Mouse (Mus musculus) kidney, postnatal 0 days (tissue): Measurements from ENCODE around the gene Pid1. TPM values are rescaled to one million over a fixed set of nuclear protein-coding genes. Genes with fewer than 3 reads are reported as not detected.

Experiments used
- ATAC-seq: fragments of 200-750 bp; cut with Nextera tagmentation; replicated peaks from 2 replicates; pipeline ENCODE4 v1.8.0; 2017; ENCODE audit warnings: low read depth, moderate number of reproducible peaks, moderate TSS enrichment, moderate library complexity; ENCODE audit not compliant: low FRiP score
- DNase-seq: peaks from one replicate; pipeline ENCODE4 v3.0.0-alpha.2; 2016; ENCODE audit warnings: low spot score
- H3K27ac ChIP-seq: fragments of 300-500 bp; sonication (generic); 2 replicates; pipeline ENCODE4 v1.5.1; 2014; ENCODE audit warnings: mild to moderate bottlenecking
- H3K27me3 ChIP-seq: fragments of 300-500 bp; sonication (generic); 2 replicates; pipeline ENCODE4 v1.6.1; 2014; ENCODE audit warnings: low read length, mixed read lengths; ENCODE audit not compliant: insufficient read depth
- H3K36me3 ChIP-seq: fragments of 300-500 bp; sonication (generic); 2 replicates; pipeline ENCODE4 v1.6.1; 2014; ENCODE audit warnings: low read length, mixed read lengths; ENCODE audit not compliant: insufficient read depth
- H3K4me1 ChIP-seq: fragments of 300-500 bp; sonication (generic); replicated peaks from 2 replicates; pipeline ENCODE4 v1.6.1; 2014; ENCODE audit warnings: antibody characterized with exemption, low read length, mixed read lengths; ENCODE audit not compliant: insufficient read depth
- H3K4me2 ChIP-seq: fragments of 300-500 bp; sonication (generic); 2 replicates; pipeline ENCODE4 v1.6.1; 2014; ENCODE audit warnings: mild to moderate bottlenecking, low read length, moderate library complexity, mixed read lengths
- H3K4me3 ChIP-seq: fragments of 300-500 bp; sonication (generic); replicated peaks from 2 replicates; pipeline ENCODE4 v1.5.1; 2014; ENCODE audit warnings: low read depth, low read length
- H3K9ac ChIP-seq: fragments of 300-500 bp; sonication (generic); 2 replicates; pipeline ENCODE4 v1.6.1; 2014; ENCODE audit warnings: low read depth, low read length
- H3K9me3 ChIP-seq: fragments of 300-500 bp; sonication (generic); replicated peaks from 2 replicates; pipeline ENCODE4 v1.6.1; 2016; ENCODE audit warnings: low read length, inconsistent platforms, mixed read lengths
- CTCF ChIP-seq: IDR thresholded peaks from 2 replicates; pipeline ENCODE4 v1.5.1; 2016; ENCODE audit warnings: antibody characterized with exemption, low read depth, mild to moderate bottlenecking, moderate library complexity
- WGBS: fragments of 180-500 bp; shearing (Covaris S2); extraction: QIAGEN DNeasy Blood & Tissue Kit; methylation state at CpG from one replicate; pipeline ENCODE4 v1.1.7; 2014; 5-methylcytosine and 5-hydroxymethylcytosine counted together
- polyA plus RNA-seq: library from polyadenylated mRNA; unstranded; fragments of >200 nt; fragmentation: Nextera tagmentation; extraction: Ambion mirVana; gene quantifications from 2 replicates; pipeline ENCODE4 v1.2.1, GENCODE M21; 2015

The Pid1 gene
- polyA plus RNA-seq, 1 experiment from 2014 or later: 21.2 TPM

GRCm38 (mm10) chr1:84325309-84325708 is 38.7 kb downstream of the Pid1 start:
- Histone ChIP-seq H3K27ac (no peak overlapping the region), H3K4me3 (no peak overlapping the region), H3K9me3 (no peaks in the 10 kb centered on the region), H3K4me1 (no peaks in the 10 kb centered on the region), H3K4me2 (no peak overlapping the region), H3K27me3 (no peaks in the 10 kb centered on the region), H3K36me3 (no peaks in the 10 kb centered on the region), H3K9ac (no peak overlapping the region)
- ATAC-seq (no peak), DNase-seq (peak; percentile 38)
- 28% methylated on average over 3 of the region's 3 CpGs for WGBS
- no peak for TF ChIP-seq CTCF

- no peak for ATAC-seq
Observed at GRCm38 (mm10) chr1:84321327-84321726, 42.7 kb downstream of the Pid1 start.

GRCm38 (mm10) chr1:84318569-84318968 is 45.4 kb downstream of the Pid1 start:
- no peaks in the 10 kb centered on the region for H3K9me3 ChIP-seq
- no peak overlapping the region for H3K9ac ChIP-seq
- no peaks in the 10 kb centered on the region for H3K36me3 ChIP-seq
- H3K4me1 ChIP-seq: no peaks in the 10 kb centered on the region
- TF ChIP-seq CTCF: no peak
- H3K27ac ChIP-seq: no peak overlapping the region
- no peaks in the 10 kb centered on the region for H3K27me3 ChIP-seq
- ATAC-seq: no peak
- H3K4me3 ChIP-seq: no peak overlapping the region
- WGBS: 75% methylated on average over 1 of the region's 1 CpGs
- no peak overlapping the region for H3K4me2 ChIP-seq
- no peak for DNase-seq

More at GRCm38 (mm10) chr1:84321327-84321726, 42.7 kb downstream of the Pid1 start:
- H3K27me3 ChIP-seq: no peaks in the 10 kb centered on the region
- no peak overlapping the region for H3K9ac ChIP-seq
- TF ChIP-seq CTCF: no peak
- H3K27ac ChIP-seq: no peak overlapping the region
- WGBS: 59% methylated on average over 4 of the region's 4 CpGs
- no peak overlapping the region for H3K4me2 ChIP-seq
- H3K36me3 ChIP-seq: no peaks in the 10 kb centered on the region
- no peaks in the 10 kb centered on the region for H3K9me3 ChIP-seq
- no peaks in the 10 kb centered on the region for H3K4me1 ChIP-seq
- DNase-seq: no peak
- no peak overlapping the region for H3K4me3 ChIP-seq

- Histone ChIP-seq H3K36me3 (no peaks in the 10 kb centered on the region), H3K9me3 (no peaks in the 10 kb centered on the region), H3K4me3 (no peak overlapping the region), H3K27ac (no peak overlapping the region), H3K9ac (no peak overlapping the region), H3K27me3 (no peaks in the 10 kb centered on the region), H3K4me1 (no peaks in the 10 kb centered on the region), H3K4me2 (no peak overlapping the region)
- no peak for DNase-seq
- TF ChIP-seq CTCF: no peak
- 97% methylated on average over 1 of the region's 1 CpGs for WGBS
- ATAC-seq: no peak
Observed at GRCm38 (mm10) chr1:84317827-84318226, 46.2 kb downstream of the Pid1 start.

- H3K4me1 ChIP-seq: no peaks in the 10 kb centered on the region
- H3K4me3 ChIP-seq: no peak overlapping the region
- WGBS: 80% methylated on average over 2 of the region's 2 CpGs
- no peak overlapping the region for H3K4me2 ChIP-seq
- ATAC-seq (no peak), DNase-seq (no peak)
- H3K9me3 ChIP-seq: no peaks in the 10 kb centered on the region
- no peak overlapping the region for H3K27ac ChIP-seq
- no peaks in the 10 kb centered on the region for H3K27me3 ChIP-seq
- no peak for TF ChIP-seq CTCF
- H3K9ac ChIP-seq: no peak overlapping the region
- H3K36me3 ChIP-seq: no peaks in the 10 kb centered on the region
Observed at GRCm38 (mm10) chr1:84309966-84310460, 54.0 kb downstream of the Pid1 start.

- 45% methylated on average over 16 of the region's 16 CpGs for WGBS
- TF ChIP-seq CTCF: no peak
- DNase-seq (no peak), ATAC-seq (no peak)
- Histone ChIP-seq H3K9ac (no peak overlapping the region), H3K9me3 (no peaks in the 10 kb centered on the region), H3K4me3 (no peak overlapping the region), H3K4me2 (no peak overlapping the region), H3K27me3 (no peaks in the 10 kb centered on the region), H3K27ac (no peak overlapping the region), H3K4me1 (no peaks in the 10 kb centered on the region), H3K36me3 (no peaks in the 10 kb centered on the region)
Observed at GRCm38 (mm10) chr1:84305713-84306421, 58.1 kb downstream of the Pid1 start.
